Mouse (Mus musculus): ENCODE measurements around the gene Zbtb3.
"Not testable (repeated sequence)": the region's sequence is repeated elsewhere in the genome, so short reads cannot be mapped to it uniquely, and the experiment has no call there.

DNA sequence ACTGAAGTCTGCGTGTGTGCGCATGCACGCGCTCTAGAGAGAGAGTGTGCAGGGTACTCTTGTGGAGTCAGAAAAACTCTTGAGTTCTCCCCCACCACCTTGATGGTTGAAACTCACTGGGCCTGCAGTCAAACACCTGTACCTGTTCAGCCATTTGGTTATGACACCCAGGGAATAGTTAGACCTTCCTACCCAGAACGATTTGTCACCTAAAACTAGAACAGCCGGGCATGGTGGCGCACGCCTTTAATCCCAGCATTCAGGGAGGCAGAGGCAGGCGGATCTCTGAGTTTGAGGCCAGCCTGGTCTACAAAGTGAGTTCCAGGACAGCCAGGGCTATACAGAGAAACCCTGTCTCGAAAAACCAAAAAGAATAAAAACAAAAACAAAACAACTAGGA, 34.0 kb downstream of the Zbtb3 start:
- TF ChIP-seq CTCF (IDR thresholded peaks at IDR 0.05; ENCODE audit: low read depth, low read length); POLR2A (IDR thresholded peaks at IDR 0.05; ENCODE audit: insufficient read depth, low read length); EP300 (IDR thresholded peaks at IDR 0.05; ENCODE audit: insufficient read depth, low read depth, low read length): not testable (repeated sequence)
